Mouse (Mus musculus): ENCODE results near the gene Gm10024.
"Not testable (repeated sequence)": the region's sequence is repeated elsewhere in the genome, so short reads cannot be mapped to it uniquely, and the experiment has no call there.

The Gm10024 gene

DNA sequence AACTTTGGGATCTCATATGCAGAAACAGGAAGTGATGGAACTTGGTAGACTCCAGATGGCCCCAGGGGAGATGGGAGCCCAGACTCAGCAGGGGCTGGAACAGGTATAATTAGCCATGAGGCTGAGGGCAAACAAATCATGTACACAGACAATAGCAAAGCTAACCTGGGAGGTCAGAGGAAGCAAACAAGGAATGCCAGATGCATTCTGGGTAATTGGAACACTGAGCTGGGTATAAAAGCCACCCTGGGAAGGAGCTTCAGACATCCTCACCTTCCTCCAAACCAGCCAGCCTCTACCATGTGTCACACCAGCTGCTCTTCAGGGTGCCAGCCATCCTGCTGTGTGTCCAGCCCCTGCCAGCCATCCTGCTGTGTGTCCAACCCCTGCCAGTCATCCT is at the start of gene Gm10024:
Gene Gm10024 (plus strand): TSS at position 301 of the 400 bp plus-strand sequence.
- DNase-seq: not testable (repeated sequence)

DNA sequence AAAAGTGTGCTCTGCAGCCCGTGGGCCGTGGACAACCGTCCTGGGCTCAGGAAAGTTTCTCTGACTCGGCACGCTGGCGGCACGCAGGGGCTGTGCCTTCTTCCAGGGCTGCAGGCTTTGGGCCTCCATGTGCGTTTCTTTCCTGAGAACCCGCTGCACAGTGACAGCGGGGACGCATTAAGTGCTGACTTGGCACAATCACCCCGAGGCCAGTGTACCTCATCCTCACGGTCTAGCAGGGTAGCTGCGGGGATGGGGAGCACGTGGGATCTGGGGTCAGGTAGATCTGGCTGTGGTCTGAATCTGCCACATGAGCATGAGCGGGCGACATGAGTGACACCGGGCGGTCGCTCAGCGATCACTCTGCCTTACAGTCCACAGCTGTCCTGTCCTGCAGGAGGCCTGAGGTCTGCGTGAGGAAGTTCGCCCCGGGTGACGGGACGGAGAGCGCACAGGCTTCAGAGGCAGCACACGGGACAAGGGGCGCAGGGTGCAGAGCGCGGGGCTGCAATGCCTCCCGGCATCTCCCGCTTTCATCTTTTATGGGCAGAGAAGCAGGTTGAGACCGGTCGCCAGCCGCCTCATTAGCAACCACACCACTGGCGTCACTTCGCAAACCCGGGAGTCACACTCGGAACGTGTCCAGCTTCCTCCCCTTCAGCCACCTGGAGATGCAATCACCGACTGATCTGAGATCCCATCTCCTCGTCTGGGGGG is 47.1 kb upstream of the Gm10024 start:
- no peak for DNase-seq

DNA sequence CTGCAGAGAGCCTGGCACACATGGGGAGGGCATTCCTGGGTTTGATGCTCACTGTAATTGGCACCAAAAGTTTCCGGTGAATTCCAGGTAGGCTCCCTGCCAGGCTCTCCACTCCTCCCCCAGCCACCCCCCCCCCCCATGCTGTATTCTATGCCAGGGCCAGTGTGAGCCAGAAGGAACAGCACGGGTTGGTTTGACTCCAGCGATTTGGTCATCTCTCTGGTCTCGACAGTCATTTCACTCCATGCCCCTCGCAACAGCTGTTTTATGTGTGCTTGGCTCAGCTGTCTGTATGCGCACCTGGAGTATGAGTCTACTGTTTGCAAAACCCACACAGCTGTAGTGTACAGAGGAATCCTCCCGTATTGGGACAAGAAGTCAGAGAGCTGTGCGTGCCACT is 44.9 kb upstream of the Gm10024 start:
- DNase-seq: no peak

DNA sequence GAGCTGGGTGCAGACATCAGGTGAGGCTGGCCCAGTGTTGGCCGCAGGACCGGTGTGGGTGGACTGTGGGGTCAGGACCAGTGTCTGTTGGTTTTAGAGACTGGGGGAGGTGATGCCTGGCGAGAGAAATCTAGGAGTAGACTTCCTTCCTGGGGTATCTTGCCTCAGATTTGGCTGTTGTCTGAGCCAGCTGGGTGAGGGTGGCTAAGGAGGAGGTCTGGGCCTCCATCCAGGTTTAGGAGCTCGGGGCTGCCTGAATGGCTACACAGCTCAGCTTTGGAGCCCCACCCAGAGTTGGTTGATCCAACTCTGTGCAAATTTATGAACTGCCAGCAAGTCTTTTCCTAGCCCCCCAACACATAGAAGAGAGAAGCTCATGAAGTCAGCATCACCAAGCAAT is 43.9 kb upstream of the Gm10024 start:
- no peak for DNase-seq

DNA sequence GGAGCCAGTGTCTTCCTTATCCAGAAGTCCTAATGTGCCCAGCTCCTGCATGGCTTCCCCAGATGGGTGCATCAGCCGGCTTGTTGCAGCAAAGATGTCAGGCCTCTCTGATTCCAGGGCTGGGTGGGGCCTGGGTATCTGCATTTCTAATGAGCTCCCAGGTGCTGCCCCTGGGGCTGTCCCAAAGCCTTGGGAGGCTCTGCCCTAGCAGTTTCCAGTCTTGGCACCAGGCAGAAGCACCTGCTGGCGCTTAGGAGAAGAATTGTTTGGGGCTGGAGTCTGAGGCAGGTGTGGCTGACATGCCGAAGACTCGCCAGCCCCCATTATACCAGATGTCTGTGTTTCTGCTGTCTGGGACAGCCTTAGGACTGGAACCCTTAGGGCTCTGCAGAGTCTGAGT is 40.5 kb upstream of the Gm10024 start:
- DNase-seq: no peak

DNA sequence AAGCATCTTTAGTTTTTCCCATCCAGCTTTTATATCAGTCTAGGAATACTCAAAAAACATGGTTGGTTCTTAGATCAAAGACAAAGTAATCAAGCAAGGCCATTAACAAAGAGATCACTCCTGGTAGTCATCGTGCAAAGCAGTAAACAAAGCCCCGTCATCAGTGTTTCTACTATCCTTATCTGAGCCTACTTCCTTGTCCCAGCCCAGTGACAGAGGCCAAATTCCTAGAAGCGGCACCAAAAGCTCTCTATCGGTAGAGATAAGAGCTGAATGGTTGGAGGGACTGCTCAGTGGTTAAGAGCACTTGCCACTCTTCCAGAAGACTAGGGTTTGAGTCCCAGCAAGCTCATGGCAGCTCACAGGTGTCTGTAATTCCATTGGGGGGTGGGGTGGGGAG is 39.7 kb upstream of the Gm10024 start:
- DNase-seq: no peak

DNA sequence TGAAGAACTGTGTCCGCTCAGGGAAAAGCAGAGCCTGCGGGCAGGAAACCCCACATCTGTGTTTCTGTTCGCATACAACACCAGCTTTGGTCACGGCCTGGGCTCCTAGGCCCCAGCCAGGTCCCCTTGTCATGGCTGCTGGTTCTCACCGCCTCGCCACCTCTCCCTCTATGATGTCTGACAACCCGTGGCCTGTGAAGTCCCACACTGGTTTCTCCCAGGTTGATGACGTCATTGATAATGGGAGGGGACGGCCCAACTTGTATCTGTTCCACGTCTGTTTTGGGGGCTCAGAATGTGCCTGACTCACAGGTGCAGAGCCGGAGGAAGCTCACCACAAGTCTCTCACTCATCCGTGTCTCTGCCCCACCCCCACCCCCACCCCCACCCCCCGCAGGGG is 37.5 kb upstream of the Gm10024 start:
- DNase-seq: no peak

DNA sequence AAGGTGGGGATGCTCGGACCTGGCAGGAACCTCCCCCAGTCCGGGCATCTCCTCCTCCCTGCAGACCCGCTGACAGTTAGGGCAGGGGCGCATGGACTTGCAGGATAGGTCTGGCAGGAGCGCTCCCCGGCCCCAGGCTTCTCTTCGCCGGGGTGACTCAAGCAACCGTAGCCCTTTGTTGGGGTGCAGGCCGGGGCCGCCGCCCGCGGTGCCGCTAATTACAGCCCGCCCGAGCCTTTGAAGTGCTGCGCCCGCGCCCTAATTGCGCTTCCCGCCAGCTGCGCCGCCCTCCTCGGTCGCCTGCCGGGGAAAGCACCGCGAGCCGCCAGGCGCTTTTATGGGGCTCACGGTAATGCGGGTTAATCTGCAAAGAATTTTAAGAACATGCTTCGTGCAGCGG is 33.7 kb upstream of the Gm10024 start:
- no peak for DNase-seq

DNA sequence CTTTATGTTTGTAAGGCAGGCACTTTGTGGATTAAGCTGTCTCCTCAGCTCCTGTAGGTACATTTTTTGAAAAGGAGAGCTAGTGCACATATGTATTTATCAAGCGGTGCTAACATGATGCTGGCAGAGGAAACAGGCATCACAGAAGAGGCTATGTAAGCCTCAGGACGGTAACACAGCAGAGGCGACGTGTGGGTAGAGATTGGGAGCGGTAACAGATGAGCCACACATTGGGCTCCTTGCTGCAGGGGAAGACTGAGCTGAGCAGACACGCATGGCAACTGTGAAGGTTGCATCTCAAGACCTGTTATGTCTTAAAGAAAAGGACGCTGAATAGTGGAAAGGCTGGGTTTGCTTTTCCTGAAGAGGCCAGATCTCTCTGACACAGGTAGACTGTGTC is 28.3 kb upstream of the Gm10024 start:
- DNase-seq: no peak

DNA sequence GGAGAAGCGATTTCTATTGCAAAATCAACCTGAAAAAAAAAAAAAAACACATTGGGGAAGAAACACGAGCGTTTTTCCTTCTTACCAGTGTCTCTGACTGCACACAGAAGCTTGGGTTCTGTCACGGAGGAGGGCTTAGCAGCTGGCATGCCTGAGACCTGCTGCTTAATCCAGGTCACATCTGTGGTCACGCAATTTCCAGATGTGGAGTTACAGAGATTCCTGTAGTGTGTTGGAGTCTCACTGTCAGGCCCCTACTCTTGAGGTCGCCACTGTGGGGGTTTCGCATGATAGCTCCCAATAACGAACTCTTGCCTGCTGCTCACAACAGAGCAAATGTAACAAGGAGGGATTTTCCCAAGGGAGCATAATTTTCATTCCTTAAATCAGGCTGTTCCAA is 27.1 kb upstream of the Gm10024 start:
- DNase-seq: no peak

DNA sequence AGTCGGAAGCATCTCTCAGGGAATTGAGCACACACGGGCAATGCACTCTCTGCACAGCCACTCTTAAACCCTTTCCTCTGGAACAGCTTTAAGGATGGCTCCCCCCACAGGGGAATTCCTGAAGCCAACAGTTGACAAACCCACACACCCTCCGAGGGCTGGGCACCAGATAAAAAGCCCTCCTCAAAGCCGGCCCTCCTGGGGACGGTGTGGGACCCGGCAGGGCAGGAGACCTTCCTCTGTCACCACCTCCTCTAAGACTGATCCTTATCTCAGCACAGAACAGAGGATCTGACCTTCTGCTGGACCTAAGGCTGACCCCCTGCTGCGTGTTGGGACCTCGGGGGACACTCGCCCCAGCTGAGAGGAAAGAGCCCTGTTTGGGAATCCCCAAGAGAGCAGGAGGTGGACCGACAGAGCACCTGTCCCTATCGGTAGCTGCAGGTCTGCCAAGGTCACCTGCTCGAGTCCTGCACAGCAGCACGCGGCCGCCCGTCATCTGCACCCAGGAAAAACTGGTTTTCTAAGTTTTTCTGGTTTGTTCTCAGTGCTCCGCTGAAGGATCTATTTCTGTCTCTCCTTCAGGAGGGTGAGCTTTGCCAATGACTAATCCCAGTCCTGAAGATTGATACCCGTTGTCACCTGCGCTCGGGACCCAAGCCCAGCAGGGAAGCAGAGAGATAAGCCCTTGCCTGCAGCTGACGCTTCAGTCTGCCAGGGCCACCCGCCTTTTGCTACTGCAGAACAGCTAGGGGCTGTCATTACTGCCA is 25.2 kb upstream of the Gm10024 start, which contains the start of gene Tspear:
Gene Tspear (plus strand): TSS at position 675 of the 770 bp plus-strand sequence.
- DNase-seq: no peak

DNA sequence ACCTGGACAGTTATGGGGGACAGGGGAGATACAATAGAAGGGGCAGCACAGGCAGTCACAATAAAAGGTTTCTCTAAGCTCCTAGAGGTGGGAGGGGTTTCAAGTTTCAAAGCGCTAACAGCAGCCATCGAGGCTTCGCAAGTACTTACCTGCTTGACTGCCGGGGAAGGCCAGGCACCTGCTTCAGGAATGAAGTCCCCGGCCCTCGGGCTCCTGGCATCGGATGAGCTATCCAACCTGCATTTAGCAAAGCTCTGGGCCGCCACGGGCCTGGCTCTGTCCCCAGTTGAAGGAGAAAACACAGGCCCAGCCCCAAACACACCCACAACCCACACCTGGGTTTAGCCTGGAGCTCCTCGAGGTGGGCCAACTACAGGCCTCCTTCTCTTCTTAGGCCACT is 24.2 kb upstream of the Gm10024 start:
- no peak for DNase-seq

DNA sequence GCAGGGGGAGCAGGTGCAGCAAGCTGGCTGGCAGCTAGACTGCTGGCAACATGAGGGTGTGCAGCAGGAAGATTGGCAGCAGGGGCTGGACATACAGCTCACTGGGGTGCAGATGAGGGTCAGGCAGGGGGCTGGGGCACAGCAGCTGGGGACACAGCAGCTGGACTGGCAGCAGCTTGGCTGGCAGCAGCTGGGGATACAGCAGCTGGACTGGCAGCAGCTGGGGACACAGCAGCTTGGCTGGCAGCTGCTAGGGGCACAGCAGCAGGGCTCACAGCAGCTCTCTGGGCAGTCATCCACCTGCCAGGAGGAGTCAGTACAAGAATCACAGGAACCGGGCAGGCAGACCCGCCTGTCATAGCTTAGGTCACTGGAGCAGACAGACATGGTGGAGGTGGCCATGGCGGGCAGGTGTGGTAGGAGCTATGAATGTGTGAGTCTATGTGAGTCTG is 20.9 kb upstream of the Gm10024 start, which contains the start of gene Gm19402:
Gene Gm19402 (minus strand): TSS at position 402 of the 452 bp plus-strand sequence.
- DNase-seq: not testable (repeated sequence)

DNA sequence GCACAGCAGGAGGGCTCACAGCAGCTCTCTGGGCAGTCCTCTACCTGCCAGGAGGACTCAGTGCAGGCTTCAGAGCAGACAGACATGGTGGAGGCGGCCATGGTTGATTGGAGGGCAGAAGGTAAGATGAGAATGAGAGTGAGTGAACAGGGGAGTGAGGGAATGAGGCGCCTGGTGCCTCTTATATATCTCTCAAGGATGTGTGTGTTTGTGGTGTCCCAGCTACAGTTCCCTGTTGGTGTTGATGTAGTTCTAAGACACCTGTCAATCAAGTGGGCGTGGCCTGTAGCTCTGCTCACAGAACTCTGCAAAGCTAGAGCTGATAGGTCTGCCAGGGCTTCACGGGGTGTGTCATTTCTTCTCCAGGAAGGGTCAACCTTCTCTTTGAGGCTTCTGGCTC is 14.1 kb upstream of the Gm10024 start, which contains the start of gene Gm9508:
Gene Gm9508 (minus strand): TSS at position 101 of the 400 bp plus-strand sequence.
- DNase-seq: no peak

DNA sequence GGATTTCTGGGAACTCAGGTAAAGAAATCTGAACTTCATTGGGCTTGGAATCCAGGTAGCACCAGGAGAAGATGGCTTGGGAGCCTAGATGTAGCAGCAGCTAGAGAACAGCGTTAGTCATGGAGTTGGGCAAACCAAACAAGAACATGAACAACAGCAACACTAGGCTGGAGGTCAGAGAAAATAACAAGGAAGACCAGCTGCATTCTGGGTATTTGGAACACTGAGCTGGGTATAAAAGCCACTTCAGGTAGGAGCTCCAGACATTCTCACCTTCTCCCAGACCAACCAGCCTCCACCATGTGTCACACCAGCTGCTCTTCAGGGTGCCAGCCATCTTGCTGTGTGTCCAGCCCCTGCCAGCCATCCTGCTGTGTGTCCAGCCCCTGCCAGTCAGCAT is 4.9 kb upstream of the Gm10024 start, which contains the start of gene Gm10272:
Gene Gm10272 (plus strand): TSS at position 301 of the 400 bp plus-strand sequence.
- DNase-seq: no peak

DNA sequence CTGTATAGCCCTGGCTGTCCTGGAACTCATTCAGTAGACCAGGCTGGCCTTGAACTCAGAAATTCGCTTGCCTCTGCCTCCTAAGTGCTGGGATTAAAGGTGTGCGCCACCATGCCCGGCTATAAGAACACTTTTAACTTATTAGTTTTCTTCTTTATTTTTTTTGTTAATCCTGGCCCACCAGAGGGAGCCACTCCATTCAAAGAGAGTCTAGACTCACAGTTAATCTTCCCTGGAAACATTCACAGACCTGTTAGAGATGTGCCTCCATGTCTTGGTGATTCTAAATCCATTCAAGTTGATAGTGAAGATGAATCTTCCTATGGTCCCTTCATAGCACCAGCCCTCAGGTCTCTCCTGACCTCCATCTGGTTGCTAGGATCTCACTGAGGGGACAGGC is 1.4 kb upstream of the Gm10024 start:
- no peak for DNase-seq

DNA sequence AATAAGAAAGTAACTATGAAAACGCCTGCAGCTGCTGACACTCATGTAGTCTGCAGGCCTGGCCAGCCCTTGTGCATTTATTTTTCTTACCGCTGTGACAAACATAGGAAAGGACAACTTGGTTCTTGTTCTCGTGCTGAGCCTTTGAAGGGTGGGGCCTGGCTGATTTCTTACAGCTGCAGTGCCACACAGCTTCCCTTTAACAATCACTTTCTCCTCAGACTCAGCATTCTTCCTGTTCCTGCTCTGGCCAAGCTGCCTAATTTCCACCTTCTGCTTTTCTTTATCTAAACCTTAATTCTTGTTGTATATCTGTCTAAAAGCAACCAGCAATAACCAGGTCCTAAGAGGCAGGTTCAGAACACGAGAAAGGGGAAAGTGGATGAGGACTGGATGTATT is 2.5 kb downstream of the Gm10024 start:
- no peak for DNase-seq

DNA sequence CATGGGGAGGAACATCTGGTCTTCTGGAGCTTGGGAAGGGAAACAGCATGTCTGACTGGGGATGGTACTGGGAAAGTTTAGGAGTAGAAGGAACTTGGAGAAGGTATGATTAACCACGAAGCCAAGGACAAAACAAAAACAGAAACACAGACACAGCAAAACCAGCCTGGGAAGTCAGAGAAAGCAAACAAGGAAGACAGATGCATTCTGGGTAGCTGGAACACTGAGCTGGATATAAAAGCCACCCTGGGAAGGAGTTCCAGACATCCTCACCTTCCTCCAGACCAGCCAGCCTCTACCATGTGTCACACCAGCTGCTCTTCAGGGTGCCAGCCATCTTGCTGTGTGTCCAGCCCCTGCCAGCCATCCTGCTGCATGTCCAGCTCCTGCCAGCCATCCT is 4.2 kb downstream of the Gm10024 start, which contains the start of gene Gm10142:
Gene Gm10142 (plus strand): TSS at position 301 of the 400 bp plus-strand sequence.
- DNase-seq: no peak

DNA sequence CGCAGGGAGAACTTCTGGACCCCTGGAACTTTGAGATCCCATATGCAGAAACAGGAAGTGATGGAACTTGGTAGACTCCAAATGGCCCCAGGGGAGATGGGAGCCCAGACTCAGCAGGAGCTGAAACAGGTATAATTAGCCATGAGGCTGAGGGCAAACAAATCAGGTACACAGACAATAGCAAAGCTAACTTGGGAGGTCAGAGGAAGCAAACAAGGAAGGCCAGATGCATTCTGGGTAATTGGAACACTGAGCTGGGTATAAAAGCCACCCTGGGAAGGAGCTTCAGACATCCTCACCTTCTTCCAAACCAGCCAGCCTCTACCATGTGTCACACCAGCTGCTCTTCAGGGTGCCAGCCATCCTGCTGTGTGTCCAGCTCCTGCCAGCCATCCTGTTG is 9.0 kb downstream of the Gm10024 start, which contains the start of gene Krtap12-1:
Gene Krtap12-1 (plus strand): TSS at position 301 of the 400 bp plus-strand sequence.
- DNase-seq: not testable (repeated sequence)

DNA sequence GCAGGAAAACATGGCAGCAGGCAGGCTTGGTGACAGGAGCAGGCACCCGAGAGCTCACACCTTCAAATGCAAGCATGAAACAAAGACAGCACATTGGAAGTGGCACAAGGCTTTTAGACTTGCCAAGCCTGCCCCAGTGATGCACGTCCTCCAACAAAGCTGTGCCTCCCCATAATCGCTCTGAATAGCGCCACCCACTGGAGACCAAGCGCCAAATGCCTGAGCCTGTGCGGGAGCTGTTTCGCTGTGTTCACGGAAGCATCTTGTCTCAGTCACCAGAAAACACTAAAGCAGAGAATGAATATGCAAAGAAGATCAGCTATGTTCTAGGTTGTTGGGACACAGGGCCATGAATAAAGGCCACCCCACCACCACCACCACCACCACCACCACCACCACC is 13.6 kb downstream of the Gm10024 start:
- DNase-seq: no peak

DNA sequence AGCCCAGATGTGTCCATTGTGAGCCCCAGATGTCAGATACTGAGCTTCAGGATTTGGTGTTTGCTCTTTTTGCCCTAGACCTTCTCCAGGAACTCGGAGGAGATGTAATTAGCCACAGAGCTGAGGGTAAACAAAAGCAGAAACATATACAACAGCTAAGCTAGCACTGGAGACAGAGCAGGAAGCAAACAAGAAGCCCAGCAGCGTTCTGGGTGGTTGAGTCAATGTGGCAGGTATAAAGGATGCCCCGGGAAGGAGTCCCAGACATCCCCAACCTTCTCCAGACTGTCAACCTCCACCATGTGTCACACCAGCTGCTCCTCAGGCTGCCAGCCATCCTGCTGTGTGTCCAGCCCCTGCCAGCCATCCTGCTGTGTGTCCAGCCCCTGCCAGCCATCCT is 14.9 kb downstream of the Gm10024 start, which contains the start of gene Gm10100:
Gene Gm10100 (plus strand): TSS at position 301 of the 400 bp plus-strand sequence.
- DNase-seq: no peak

DNA sequence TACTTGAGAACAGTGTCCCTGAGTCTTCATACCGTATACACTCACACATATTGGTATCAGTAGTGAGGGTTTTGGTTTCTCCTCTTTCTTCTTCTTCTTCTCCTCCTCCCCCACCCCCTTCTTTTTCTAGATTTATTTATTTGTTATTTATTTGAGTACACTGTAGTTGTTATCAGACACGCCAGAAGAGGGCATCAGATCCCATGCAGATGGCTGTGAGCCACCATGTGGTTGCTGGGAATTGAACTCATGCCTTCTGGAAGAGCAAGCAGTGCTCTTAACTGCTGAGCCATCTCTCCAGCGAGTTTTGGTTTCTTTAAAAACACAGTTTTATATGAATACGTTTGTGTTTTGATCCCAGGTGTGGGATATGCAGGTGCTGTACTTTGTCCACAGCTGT is 17.0 kb downstream of the Gm10024 start:
- DNase-seq: no peak

DNA sequence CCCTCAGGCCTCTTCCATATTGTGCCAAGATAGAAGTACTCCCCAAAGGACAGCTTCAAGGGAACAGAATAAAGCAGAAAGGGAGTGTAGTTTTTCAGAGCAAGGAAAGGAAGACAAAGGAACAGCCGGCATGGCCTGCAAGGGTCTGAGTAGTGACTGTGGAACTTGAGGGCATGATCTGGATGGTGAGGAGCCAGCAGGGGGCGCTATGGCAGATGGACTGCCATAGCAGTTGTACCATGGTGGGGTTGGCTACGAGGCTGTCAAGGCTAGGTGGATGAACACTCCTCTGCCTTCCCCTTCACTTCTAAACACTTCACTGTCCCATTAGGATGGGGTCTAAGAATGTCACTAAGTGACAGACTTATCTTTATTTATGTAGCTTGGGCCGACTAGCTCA is 18.0 kb downstream of the Gm10024 start:
- no peak for DNase-seq

DNA sequence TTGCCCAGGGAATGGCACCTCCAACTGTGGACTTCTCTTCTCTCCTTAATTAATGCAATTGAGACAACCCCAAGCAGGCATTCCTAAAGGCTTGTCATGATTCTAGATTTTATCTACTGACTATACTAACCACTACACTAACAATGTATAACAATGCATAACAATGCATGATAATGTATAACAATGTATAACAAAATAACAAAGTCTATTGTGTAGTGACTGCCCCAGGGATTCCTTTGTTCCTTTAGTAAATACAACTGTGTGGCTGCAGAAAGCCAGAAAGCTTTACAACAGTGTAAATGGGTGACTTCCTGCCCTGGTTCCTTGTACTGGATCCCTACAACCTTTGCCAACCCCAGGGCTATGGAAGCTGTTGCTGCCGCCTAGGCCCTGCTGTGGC is 24.7 kb downstream of the Gm10024 start:
- DNase-seq: no peak

Data from right cerebral cortex, postnatal 4 days (tissue).